Comparison of ENCODE assay signal across 8 mouse cellular contexts in genomic region chr6:30460750-30461446, GRCm38 (mm10). TPM values are rescaled to one million over a fixed set of nuclear protein-coding genes. Genes with fewer than 3 reads are reported as not detected.
A peak's percentile ranks its signal among the peaks of the same experiment; 100 is the strongest.
DNase-seq lines count a peak whose midpoint lies in the region; ATAC-seq and TF ChIP-seq lines count a peak whose summit lies in the region.

No protein-coding gene starts in this region.

- 54% methylated on average over 19 of the region's 19 CpGs for WGBS in lung, adult 2 months
- WGBS in forebrain, embryonic 10.5 days, result 9% methylated on average over 18 of the region's 19 CpGs
- 38% methylated on average over 18 of the region's 19 CpGs for WGBS in liver, embryonic 14.5 days (ENCODE audit: insufficient replicate concordance)

- H3K9ac ChIP-seq in liver, embryonic 14.5 days (replicated peaks), result no peak overlapping the region

- no peak overlapping the region for H3K4me3 ChIP-seq in lung, adult 2 months (replicated peaks; ENCODE audit: extremely low read depth, low read depth, low read length)
- H3K4me3 ChIP-seq in forebrain, embryonic 10.5 days, result peak overlapping the region; percentile 52
- H3K4me3 ChIP-seq in liver, embryonic 14.5 days (ENCODE audit: insufficient read depth in 1 of 2, low read depth in 2 of 2, low read length in 2 of 2), result no peak overlapping the region

- peaks cover 9% of the 10 kb centered on the region for H3K36me3 ChIP-seq in forebrain, embryonic 10.5 days (replicated peaks)
- H3K36me3 ChIP-seq in liver, embryonic 14.5 days (replicated peaks; ENCODE audit: control insufficient read depth, insufficient read depth, low read depth), result no peaks in the 10 kb centered on the region

- peaks cover 5% of the 10 kb centered on the region; the same call in 1 of the 2 replicates for H3K9me3 ChIP-seq in forebrain, embryonic 10.5 days
- no peaks in the 10 kb centered on the region for H3K9me3 ChIP-seq in liver, embryonic 14.5 days (ENCODE audit: control insufficient read depth, low read length)

- peak overlapping the region; percentile 80 for H3K4me2 ChIP-seq in liver, embryonic 14.5 days (ENCODE audit: low read depth)

- peak; percentile 72 to 76 for ATAC-seq in hematopoietic stem cell, adult 5-6 weeks (replicated peaks in 1 of 2; ENCODE audit: insufficient read depth in 1 of 2, low FRiP score in 2 of 2, low TSS enrichment in 1 of 2, low read depth in 1 of 2, poor library complexity in 2 of 2, severe bottlenecking in 2 of 2)
- peak; percentile 67 for ATAC-seq in liver, embryonic 14.5 days (ENCODE audit: insufficient read depth)

- TF ChIP-seq POLR2A in lung, adult 2 months (IDR thresholded peaks at IDR 0.05; ENCODE audit: borderline replicate concordance, extremely low read depth, low read depth, low read length), result no peak

- H3K27ac ChIP-seq in forebrain, embryonic 10.5 days, result peak overlapping the region; percentile 98
- no peak overlapping the region for H3K27ac ChIP-seq in liver, embryonic 14.5 days

- no peaks in the 10 kb centered on the region for H3K4me1 ChIP-seq in lung, adult 2 months (ENCODE audit: control insufficient read depth, insufficient read depth, low read length)
- peaks cover 57% of the 10 kb centered on the region for H3K4me1 ChIP-seq in forebrain, embryonic 10.5 days
- H3K4me1 ChIP-seq in liver, embryonic 14.5 days (replicated peaks; ENCODE audit: control insufficient read depth in 2 of 2, insufficient read depth in 2 of 2, low read length in 1 of 2), result peaks cover 2 to 13% of the 10 kb centered on the region in 2 experiments; a peak in 3 of 4 replicates

- peaks cover 18% of the 10 kb centered on the region; the same call in 1 of the 2 replicates for H3K27me3 ChIP-seq in forebrain, embryonic 10.5 days (ENCODE audit: poor library complexity, severe bottlenecking)
- no peaks in the 10 kb centered on the region; the same call in 1 of the 2 replicates for H3K27me3 ChIP-seq in liver, embryonic 14.5 days (ENCODE audit: control insufficient read depth, insufficient read depth, low read length)

- TF ChIP-seq CTCF in lung, adult 2 months (IDR thresholded peaks at IDR 0.05; ENCODE audit: insufficient read depth, low read length), result no peak
- no peak for TF ChIP-seq CTCF in liver, embryonic 14.5 days (IDR thresholded peaks at IDR 0.05; ENCODE audit: low read depth)

- TF ChIP-seq EP300 in liver, embryonic 14.5 days (IDR thresholded peaks at IDR 0.05; ENCODE audit: low read depth), result no peak

- DNase-seq in lung, adult 2 months, result peak; percentile 21
- no peak for DNase-seq in lung, postnatal 14 days
- peak; percentile 92 for DNase-seq in forebrain, embryonic 10.5 days (ENCODE audit: extremely low spot score, low spot score)
- peak; percentile 87 to 89 for DNase-seq in layer of hippocampus, adult 18-20 months (ENCODE audit: low spot score in 2 of 2)
- peak; percentile 38 to 41 (median 39) for DNase-seq in liver, embryonic 14.5 days (ENCODE audit: low read depth in 3 of 3, low spot score in 3 of 3)
- DNase-seq in ovary, postnatal 14 days (ENCODE audit: low spot score), result peak; percentile 58
- DNase-seq in spleen, adult 12 weeks (ENCODE audit: low spot score), result no peak

RNA-seq across cellular contexts. Expression of gene Tmem209, which starts 48.7 kb away (rescaled TPM):
- polyA plus RNA-seq in lung, adult 2 months (2012; rRNA removed), result 31.4 and 40.3 TPM in 2 replicates
- 54.3 and 56.6 TPM in 2 replicates for polyA plus RNA-seq in forebrain, embryonic 10.5 days (2016; fragmentation: Nextera tagmentation; extraction: Ambion mirVana)
- 35.0 and 56.3 TPM in 2 replicates for total RNA-seq in hematopoietic stem cell, adult 5-6 weeks (2017)
- 10 to 100 TPM; 18.6 to 23.3 TPM for total RNA-seq in layer of hippocampus, adult 18-20 months (2021)
- 15.9 and 17.6 TPM in 2 replicates for polyA plus RNA-seq in liver, embryonic 14.5 days (2012; rRNA removed)
- polyA plus RNA-seq in liver, embryonic 14.5 days (2014; fragmentation: Nextera tagmentation; extraction: Ambion mirVana), result 19.6 and 20.0 TPM in 2 replicates

RNA-seq across cellular contexts. Expression of gene Ssmem1, which starts 48.8 kb away (rescaled TPM):
- not detected in 2 replicates for polyA plus RNA-seq in lung, adult 2 months (2012; rRNA removed)
- polyA plus RNA-seq in forebrain, embryonic 10.5 days (2016; fragmentation: Nextera tagmentation; extraction: Ambion mirVana), result 0.16 and 0.34 TPM in 2 replicates
- total RNA-seq in hematopoietic stem cell, adult 5-6 weeks (2017), result not detected in 2 replicates
- total RNA-seq in layer of hippocampus, adult 18-20 months (2021), result under 1 TPM; 0.54 to 0.63 TPM
- 0.10 TPM in 1 of 2 replicates, not detected in the other for polyA plus RNA-seq in liver, embryonic 14.5 days (2012; rRNA removed)
- 0.14 TPM in 1 of 2 replicates, not detected in the other for polyA plus RNA-seq in liver, embryonic 14.5 days (2014; fragmentation: Nextera tagmentation; extraction: Ambion mirVana)

RNA-seq across cellular contexts. Expression of gene Klhdc10, which starts 59.2 kb away (rescaled TPM):
- 13.9 and 17.8 TPM in 2 replicates for polyA plus RNA-seq in lung, adult 2 months (2012; rRNA removed)
- 27.2 and 27.5 TPM in 2 replicates for polyA plus RNA-seq in forebrain, embryonic 10.5 days (2016; fragmentation: Nextera tagmentation; extraction: Ambion mirVana)
- 46.0 and 57.0 TPM in 2 replicates for total RNA-seq in hematopoietic stem cell, adult 5-6 weeks (2017)
- 10 to 100 TPM; 85.1 to 93.9 TPM for total RNA-seq in layer of hippocampus, adult 18-20 months (2021)
- 8.0 and 12.8 TPM in 2 replicates for polyA plus RNA-seq in liver, embryonic 14.5 days (2012; rRNA removed)
- polyA plus RNA-seq in liver, embryonic 14.5 days (2014; fragmentation: Nextera tagmentation; extraction: Ambion mirVana), result 8.9 and 9.4 TPM in 2 replicates

Comparison
In these comparisons a context has a peak if more than half of its experiments do, and no peak if none do; other contexts are left out.
1. DNase-seq: peak in lung, adult 2 months (single experiment), forebrain, embryonic 10.5 days (single experiment), layer of hippocampus, adult 18-20 months (2 of 2), liver, embryonic 14.5 days (3 of 3) and ovary, postnatal 14 days (single experiment); none in lung, postnatal 14 days (single experiment) and spleen, adult 12 weeks (single experiment).